Mouse (Mus musculus) limb, embryonic 11.5 days (tissue): ENCODE measurements at regions not wholly inside any gene's neighbourhood (a gene's known extent, or its start where the extent isn't known, plus 50 kb on each side); places are given as distances from the start of the nearest gene placed in this dataset.

Experiments
- ATAC-seq: fragments of 200-750 bp; cut with Nextera tagmentation; 2 replicates; pipeline ENCODE4 v1.8.0; 2017; ENCODE audit warnings: low read depth; ENCODE audit not compliant: insufficient number of reproducible peaks, low FRiP score, low TSS enrichment
- DNase-seq: peaks from one replicate; pipeline ENCODE4 v3.0.0-alpha.2; 2015; ENCODE audit warnings: low spot score
- H3K27ac ChIP-seq: fragments of 300-500 bp; sonication (generic); replicated peaks from 2 replicates; pipeline ENCODE4 v1.5.1; 2014; ENCODE audit warnings: low read depth, mild to moderate bottlenecking, low read length
- H3K27me3 ChIP-seq: fragments of 300-500 bp; sonication (generic); 2 replicates; pipeline ENCODE4 v1.6.1; 2014; ENCODE audit warnings: mild to moderate bottlenecking, low read length, mixed read lengths; ENCODE audit not compliant: control insufficient read depth, insufficient read depth
- H3K36me3 ChIP-seq: fragments of 300-500 bp; sonication (generic); 2 replicates; pipeline ENCODE4 v1.6.1; 2014; ENCODE audit warnings: mild to moderate bottlenecking, low read length, moderate library complexity, mixed read lengths; ENCODE audit not compliant: control insufficient read depth, insufficient read depth
- H3K4me1 ChIP-seq: fragments of 300-500 bp; sonication (generic); 2 replicates; pipeline ENCODE4 v1.6.1; 2014; ENCODE audit warnings: low read length, mixed read lengths; ENCODE audit not compliant: control insufficient read depth, insufficient read depth
- H3K4me2 ChIP-seq: fragments of 300-500 bp; sonication (generic); 2 replicates; pipeline ENCODE4 v1.6.1; 2014; ENCODE audit warnings: low read depth, mild to moderate bottlenecking, moderate library complexity; ENCODE audit not compliant: severe bottlenecking
- H3K4me3 ChIP-seq: fragments of 300-500 bp; sonication (generic); 2 replicates; pipeline ENCODE4 v1.5.1; 2014; ENCODE audit warnings: low read depth, low read length
- H3K9ac ChIP-seq: fragments of 300-500 bp; sonication (generic); 2 replicates; pipeline ENCODE4 v1.6.1; 2014; ENCODE audit warnings: mild to moderate bottlenecking, low read length
- H3K9me3 ChIP-seq: fragments of 300-500 bp; sonication (generic); 2 replicates; pipeline ENCODE4 v1.6.1; 2016; ENCODE audit warnings: low read length; ENCODE audit not compliant: control insufficient read depth
- WGBS: fragments of 180-500 bp; shearing (Covaris S2); extraction: QIAGEN DNeasy Blood & Tissue Kit; methylation state at CpG from one replicate; pipeline ENCODE4 v1.1.7; 2014; 5-methylcytosine and 5-hydroxymethylcytosine counted together

GRCm38 (mm10) chr1:91685789-91686188, 115.5 kb upstream of the Twist2 start:
- Histone ChIP-seq H3K4me1 (peaks cover 12% of the 10 kb centered on the region), H3K4me3 (no peak overlapping the region), H3K27ac (peak overlapping the region; percentile 57), H3K36me3 (no peaks in the 10 kb centered on the region), H3K9ac (no peak overlapping the region), H3K4me2 (no peak overlapping the region), H3K9me3 (no peaks in the 10 kb centered on the region), H3K27me3 (no peaks in the 10 kb centered on the region)
- peak; percentile 57 for ATAC-seq
- WGBS = 22% methylated on average over 6 of the region's 6 CpGs
- DNase-seq = peak; percentile 67

- H3K36me3 ChIP-seq = no peaks in the 10 kb centered on the region
- H3K9ac ChIP-seq = no peak overlapping the region
- no peaks in the 10 kb centered on the region for H3K27me3 ChIP-seq
- no peak overlapping the region for H3K4me3 ChIP-seq
- H3K27ac ChIP-seq = no peak overlapping the region
- H3K4me2 ChIP-seq = no peak overlapping the region
- ATAC-seq (no peak), DNase-seq (no peak)
- 85% methylated on average over 1 of the region's 1 CpGs for WGBS
- H3K9me3 ChIP-seq = no peaks in the 10 kb centered on the region
- no peaks in the 10 kb centered on the region for H3K4me1 ChIP-seq
Observed at GRCm38 (mm10) chr1:91691601-91692000, 109.7 kb upstream of the Twist2 start.

- Histone ChIP-seq H3K4me1 (no peaks in the 10 kb centered on the region), H3K27me3 (no peaks in the 10 kb centered on the region), H3K4me2 (no peak overlapping the region), H3K27ac (no peak overlapping the region), H3K9me3 (no peaks in the 10 kb centered on the region), H3K36me3 (no peaks in the 10 kb centered on the region), H3K9ac (no peak overlapping the region), H3K4me3 (no peak overlapping the region)
- 79% methylated on average over 9 of the region's 9 CpGs for WGBS
- no peak for ATAC-seq
- no peak for DNase-seq
Observed at GRCm38 (mm10) chr1:91692709-91693460, 108.4 kb upstream of the Twist2 start.

- H3K9me3 ChIP-seq = no peaks in the 10 kb centered on the region
- no peak overlapping the region for H3K4me3 ChIP-seq
- WGBS = 34% methylated on average over 8 of the region's 8 CpGs
- no peaks in the 10 kb centered on the region for H3K4me1 ChIP-seq
- no peak overlapping the region for H3K4me2 ChIP-seq
- no peak for DNase-seq
- H3K36me3 ChIP-seq = no peaks in the 10 kb centered on the region
- no peak overlapping the region for H3K27ac ChIP-seq
- no peak overlapping the region for H3K9ac ChIP-seq
- ATAC-seq = no peak
- no peaks in the 10 kb centered on the region for H3K27me3 ChIP-seq
Observed at GRCm38 (mm10) chr1:91697053-91697452, 104.2 kb upstream of the Twist2 start.

GRCm38 (mm10) chr1:91701475-91701874, 99.8 kb upstream of the Twist2 start:
- H3K36me3 ChIP-seq = no peaks in the 10 kb centered on the region
- no peaks in the 10 kb centered on the region for H3K27me3 ChIP-seq
- H3K27ac ChIP-seq = no peak overlapping the region
- H3K4me1 ChIP-seq = no peaks in the 10 kb centered on the region
- H3K9ac ChIP-seq = no peak overlapping the region
- no peak for ATAC-seq
- no peak overlapping the region for H3K4me3 ChIP-seq
- WGBS = 83% methylated on average over 12 of the region's 12 CpGs
- H3K9me3 ChIP-seq = no peaks in the 10 kb centered on the region
- no peak for DNase-seq
- H3K4me2 ChIP-seq = no peak overlapping the region

GRCm38 (mm10) chr1:91702021-91702420, 99.2 kb upstream of the Twist2 start:
- H3K27ac ChIP-seq = no peak overlapping the region
- no peaks in the 10 kb centered on the region for H3K27me3 ChIP-seq
- ATAC-seq (no peak), DNase-seq (no peak)
- no peaks in the 10 kb centered on the region for H3K36me3 ChIP-seq
- H3K4me3 ChIP-seq = no peak overlapping the region
- no peaks in the 10 kb centered on the region for H3K4me1 ChIP-seq
- no peak overlapping the region for H3K4me2 ChIP-seq
- no peaks in the 10 kb centered on the region for H3K9me3 ChIP-seq
- H3K9ac ChIP-seq = no peak overlapping the region
- 92% methylated on average over 6 of the region's 6 CpGs for WGBS

GRCm38 (mm10) chr1:91702737-91703136, 98.5 kb upstream of the Twist2 start:
- H3K4me3 ChIP-seq = no peak overlapping the region
- no peaks in the 10 kb centered on the region for H3K27me3 ChIP-seq
- H3K4me2 ChIP-seq = no peak overlapping the region
- H3K36me3 ChIP-seq = no peaks in the 10 kb centered on the region
- H3K9ac ChIP-seq = no peak overlapping the region
- H3K4me1 ChIP-seq = no peaks in the 10 kb centered on the region
- H3K9me3 ChIP-seq = no peaks in the 10 kb centered on the region
- DNase-seq = no peak
- H3K27ac ChIP-seq = no peak overlapping the region
- ATAC-seq = no peak

GRCm38 (mm10) chr1:91705451-91705850, 95.8 kb upstream of the Twist2 start:
- Histone ChIP-seq H3K9ac (no peak overlapping the region), H3K4me1 (no peaks in the 10 kb centered on the region), H3K4me3 (no peak overlapping the region), H3K9me3 (no peaks in the 10 kb centered on the region), H3K27ac (no peak overlapping the region), H3K4me2 (no peak overlapping the region), H3K27me3 (no peaks in the 10 kb centered on the region), H3K36me3 (no peaks in the 10 kb centered on the region)
- ATAC-seq (no peak), DNase-seq (no peak)
- 92% methylated on average over 9 of the region's 9 CpGs for WGBS
